Mouse (Mus musculus): ENCODE measurements at regions not wholly inside any gene's neighbourhood (a gene's known extent, or its start where the extent isn't known, plus 50 kb on each side); places are given as distances from the start of the nearest gene placed in this dataset.

DNA sequence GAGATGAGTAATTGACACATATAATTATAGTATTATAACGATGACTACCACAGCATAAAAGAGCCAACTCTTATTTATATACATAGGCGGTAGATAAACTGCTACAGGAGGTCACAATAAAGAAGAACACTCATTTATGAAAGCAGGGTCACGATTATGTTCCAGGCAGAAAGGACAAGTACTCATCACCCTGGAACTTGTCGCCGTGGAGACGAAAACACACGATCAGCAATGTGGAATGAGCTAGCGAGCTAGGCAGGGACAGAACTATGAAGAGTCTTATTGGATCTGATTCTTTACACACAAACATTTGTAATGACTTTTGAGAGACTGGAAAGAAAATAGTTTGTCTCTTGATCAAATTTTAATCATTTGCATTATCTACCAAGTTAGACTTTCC, 197.9 kb downstream of the Tbx18 start:
- TF ChIP-seq CTCF (IDR thresholded peaks at IDR 0.05; ENCODE audit: borderline replicate concordance, extremely low read depth, insufficient read depth, insufficient read length) (no peak), POLR2A (IDR thresholded peaks at IDR 0.05; ENCODE audit: borderline replicate concordance, extremely low read depth, insufficient read depth, insufficient read length, poor library complexity, severe bottlenecking) (no peak)
